Mouse (Mus musculus): ENCODE results near the gene Dcaf11.

DNA sequence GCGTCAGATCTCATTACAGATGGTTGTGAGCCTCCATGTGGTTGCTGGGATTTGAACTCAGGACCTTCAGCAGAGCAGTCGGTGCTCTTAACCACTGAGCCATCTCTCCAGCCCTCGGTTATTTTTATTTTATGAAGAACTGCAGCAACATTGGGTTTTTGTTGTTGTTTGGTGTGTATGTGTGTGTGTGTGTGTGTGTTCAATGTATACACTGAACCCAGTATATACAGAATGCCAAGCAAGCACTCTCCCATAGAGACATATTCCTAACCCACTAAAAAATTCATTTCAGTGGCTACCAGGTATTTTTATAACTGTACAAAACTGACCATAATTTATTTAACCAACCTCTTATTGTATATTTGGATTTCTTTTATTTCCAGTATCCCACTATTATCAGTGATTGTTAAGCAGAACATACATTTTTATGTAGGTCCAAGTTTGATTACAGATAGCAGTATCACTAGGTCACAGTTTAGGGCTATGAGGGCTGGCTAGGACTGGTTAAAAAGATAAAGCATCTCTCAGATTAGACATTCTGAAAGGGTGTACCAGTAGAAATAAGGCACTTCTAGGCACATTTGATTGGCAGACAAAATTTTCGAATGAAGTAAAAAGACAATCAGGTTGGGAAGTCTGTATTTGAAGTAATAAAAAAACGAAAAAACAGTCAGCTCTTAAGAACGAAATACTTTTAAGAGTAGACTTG, 912 bp upstream of the Dcaf11 start:
- no peak for TF ChIP-seq EP300 (IDR thresholded peaks at IDR 0.05)
- TF ChIP-seq CTCF (IDR thresholded peaks at IDR 0.05), result no peak
